Mouse (Mus musculus): ENCODE data around the gene Zfpm1.

DNA sequence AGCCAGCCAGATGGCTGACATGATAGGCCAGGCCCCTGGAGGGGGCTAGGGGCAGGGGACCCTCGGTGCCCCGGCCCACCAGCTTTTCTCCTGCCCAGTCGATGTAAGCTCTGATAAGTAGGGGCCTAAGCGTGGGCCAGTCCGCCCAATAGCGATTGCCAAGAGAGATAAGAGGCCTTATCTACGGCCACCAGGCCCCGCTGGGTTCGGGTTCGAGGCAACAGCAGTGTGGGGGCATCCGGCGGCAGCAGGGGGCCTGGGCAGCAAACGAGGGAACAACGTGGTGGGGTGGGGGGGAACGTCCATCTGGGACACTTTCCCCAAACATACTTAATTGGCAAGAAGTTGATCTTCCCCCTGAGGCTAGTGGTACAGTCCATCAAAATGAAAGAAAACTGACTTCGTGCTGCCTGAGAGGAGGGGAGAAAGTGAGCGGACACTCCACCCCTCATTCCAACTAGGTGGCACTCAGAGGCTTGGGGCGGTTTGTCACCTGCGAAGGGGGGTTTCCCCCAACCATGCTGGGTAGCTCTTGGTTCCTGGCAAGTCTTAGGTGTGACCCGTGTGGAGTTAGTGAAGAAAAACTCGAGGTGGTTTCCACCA, 2.8 kb downstream of the Zfpm1 start:
- TF ChIP-seq POLR2A (IDR thresholded peaks at IDR 0.05; ENCODE audit: extremely low read depth, insufficient read depth, low read length) (no peak), CTCF (IDR thresholded peaks at IDR 0.05; ENCODE audit: low read depth, low read length) (no peak)

All from liver, adult 2 months (tissue).